Comparison of ENCODE assay signal across 17 mouse cellular contexts in genomic region chr10:24361424-24361823, GRCm38 (mm10).
DNase-seq lines count a peak whose midpoint lies in the region; TF ChIP-seq lines count a peak whose summit lies in the region.
"Had no signal": no experiment of that assay in that cellular context is flagged by ENCODE, and none has a peak within 500 bp of the region (broad histone marks: within the 10 kb centered on the region; RNA-seq: fewer than 3 reads in every experiment).

No protein-coding gene starts in this region.

- H3K4me1 ChIP-seq in heart, embryonic 10.5 days, result peaks cover 6% of the 10 kb centered on the region; the same call in 1 of the 2 replicates
- H3K4me1 ChIP-seq in thymus, adult 2 months (replicated peaks; ENCODE audit: control insufficient read depth, insufficient read depth, low read length), result no peaks in the 10 kb centered on the region
- H3K4me1 ChIP-seq: intestine, embryonic 15.5 days had no signal

- no peak overlapping the region for H3K27ac ChIP-seq in heart, embryonic 10.5 days
- H3K27ac ChIP-seq in thymus, adult 2 months (ENCODE audit: control insufficient read depth, insufficient read depth, low read length), result no peak overlapping the region
- H3K27ac ChIP-seq: embryonic facial prominence, embryonic 10.5 days; forebrain, embryonic 10.5 days; heart, embryonic 13.5 days; hindbrain, embryonic 14.5 days; intestine, embryonic 15.5 days had no signal

- H3K36me3 ChIP-seq in heart, embryonic 10.5 days, result no peaks in the 10 kb centered on the region
- H3K36me3 ChIP-seq in thymus, adult 2 months (ENCODE audit: control insufficient read depth, insufficient read depth, low read length), result no peaks in the 10 kb centered on the region
- H3K36me3 ChIP-seq: embryonic facial prominence, embryonic 10.5 days; forebrain, embryonic 10.5 days; heart, embryonic 13.5 days; intestine, embryonic 15.5 days had no signal

- no peak for TF ChIP-seq POLR2A in thymus, adult 2 months (IDR thresholded peaks at IDR 0.05; ENCODE audit: control insufficient read depth, extremely low read depth, insufficient read depth, low read length, poor library complexity)

- H3K9me3 ChIP-seq in heart, embryonic 10.5 days, result no peaks in the 10 kb centered on the region
- H3K9me3 ChIP-seq: embryonic facial prominence, embryonic 10.5 days; forebrain, embryonic 10.5 days; heart, embryonic 13.5 days; intestine, embryonic 15.5 days had no signal

- no peaks in the 10 kb centered on the region for H3K27me3 ChIP-seq in heart, embryonic 10.5 days (ENCODE audit: insufficient read depth, poor library complexity, severe bottlenecking)
- H3K27me3 ChIP-seq in thymus, adult 2 months (ENCODE audit: control insufficient read depth, insufficient read depth, low read length), result no peaks in the 10 kb centered on the region
- H3K27me3 ChIP-seq: heart, embryonic 13.5 days; intestine, embryonic 15.5 days had no signal

- TF ChIP-seq CTCF in thymus, adult 2 months (IDR thresholded peaks at IDR 0.05; ENCODE audit: borderline replicate concordance, control insufficient read depth, extremely low read depth, insufficient read depth, low read length, poor library complexity), result no peak

- peak; percentile 26 to 29 for DNase-seq in heart, adult 18-20 months
- no peak for DNase-seq in heart, embryonic 10.5 days (ENCODE audit: low spot score)
- peak; percentile 3 for DNase-seq in lung, postnatal 36 days
- no peak for DNase-seq in lung, postnatal 10 days
- DNase-seq in fibroblast of lung, adult 2 months (ENCODE audit: low read depth), result peak; percentile 67
- no peak for DNase-seq in thymus, adult 2 months
- DNase-seq: adrenal gland, postnatal 25 days; cerebellum, adult 18-20 months; cerebellum, adult 9-11 months; gastrocnemius, postnatal 10 days; heart, postnatal 4 days; kidney, adult 18-20 months had no signal

- WGBS in heart, embryonic 10.5 days, result 77% methylated on average over 3 of the region's 3 CpGs
- WGBS in thymus, adult 2 months, result 90% methylated on average over 3 of the region's 3 CpGs

- no peak overlapping the region for H3K4me3 ChIP-seq in heart, embryonic 10.5 days
- H3K4me3 ChIP-seq in thymus, adult 2 months (ENCODE audit: control insufficient read depth, insufficient read depth, low read length), result no peak overlapping the region
- H3K4me3 ChIP-seq: embryonic facial prominence, embryonic 10.5 days; forebrain, embryonic 10.5 days; heart, embryonic 13.5 days; intestine, embryonic 15.5 days had no signal

Comparison
In these comparisons a context has a peak if more than half of its experiments do, and no peak if none do; other contexts are left out.
1. DNase-seq: peak in heart, adult 18-20 months (2 of 2), lung, postnatal 36 days (single experiment) and fibroblast of lung, adult 2 months (single experiment); none in heart, embryonic 10.5 days (single experiment), lung, postnatal 10 days (single experiment) and thymus, adult 2 months (single experiment).